Comparison of ENCODE assay signal across 28 mouse cellular contexts in genomic region chr12:113056089-113056488, GRCm38 (mm10). TPM values are rescaled to one million over a fixed set of nuclear protein-coding genes. Genes with fewer than 3 reads are reported as not detected.
"Had no signal": no experiment of that assay in that cellular context is flagged by ENCODE, and none has a peak within 500 bp of the region (broad histone marks: within the 10 kb centered on the region; RNA-seq: fewer than 3 reads in every experiment).

No protein-coding gene starts in this region.

- H3K4me3 ChIP-seq: gastrocnemius, adult 2 months; heart, embryonic 13.5 days; heart, embryonic 15.5 days; hindbrain, embryonic 10.5 days; hindbrain, embryonic 12.5 days; intestine, embryonic 15.5 days; layer of hippocampus, adult 2 months; left cerebral cortex, adult 2 months; limb, embryonic 10.5 days; limb, embryonic 12.5 days had no signal

- H3K27me3 ChIP-seq: heart, embryonic 13.5 days; heart, embryonic 15.5 days; hindbrain, embryonic 12.5 days; intestine, embryonic 15.5 days; limb, embryonic 12.5 days had no signal

- H3K9ac ChIP-seq: heart, embryonic 13.5 days; heart, embryonic 15.5 days; hindbrain, embryonic 12.5 days; hindbrain, embryonic 14.5 days; intestine, embryonic 15.5 days; limb, embryonic 12.5 days; liver, embryonic 14.5 days had no signal

- ATAC-seq: hindbrain, embryonic 16.5 days; intestine, embryonic 15.5 days; intestine, postnatal 0 days had no signal

- H3K9me3 ChIP-seq: heart, embryonic 13.5 days; heart, embryonic 15.5 days; hindbrain, embryonic 10.5 days; hindbrain, embryonic 12.5 days; intestine, embryonic 15.5 days; limb, embryonic 10.5 days; limb, embryonic 12.5 days had no signal

- DNase-seq: gastrocnemius, adult 2 months; gastrocnemius, postnatal 10 days; gastrocnemius, postnatal 25 days; heart, postnatal 10 days; heart, postnatal 36 days; kidney, adult 18-20 months; kidney, adult 8-10 months; kidney, postnatal 10 days; kidney, postnatal 4 days; liver had no signal

- H3K4me2 ChIP-seq: heart, embryonic 13.5 days; heart, embryonic 15.5 days; hindbrain, embryonic 12.5 days; hindbrain, embryonic 14.5 days; intestine, embryonic 15.5 days; limb, embryonic 12.5 days; liver, embryonic 11.5 days had no signal

- H3K27ac ChIP-seq: gastrocnemius, adult 2 months; heart, embryonic 13.5 days; heart, embryonic 15.5 days; hindbrain, embryonic 10.5 days; hindbrain, embryonic 12.5 days; hindbrain, embryonic 14.5 days; intestine, embryonic 15.5 days; layer of hippocampus, adult 2 months; left cerebral cortex, adult 2 months; limb, embryonic 10.5 days; limb, embryonic 12.5 days; liver, embryonic 14.5 days had no signal

RNA-seq across cellular contexts. Expression of gene Tex22, which starts 18.2 kb away (rescaled TPM):
- total RNA-seq: gastrocnemius, adult 2 months; gastrocnemius, postnatal 25 days; granulocyte monocyte progenitor cell, adult 5-6 weeks; heart, postnatal 36 days had no signal
- polyA plus RNA-seq: heart, embryonic 13.5 days; heart, embryonic 15.5 days; hindbrain, embryonic 10.5 days; hindbrain, embryonic 12.5 days; hindbrain, embryonic 16.5 days; intestine, embryonic 15.5 days; intestine, postnatal 0 days; kidney, embryonic 14.5 days; kidney, embryonic 16.5 days; limb, embryonic 12.5 days; liver, embryonic 11.5 days; liver, embryonic 16.5 days had no signal
